Mouse (Mus musculus) stomach, postnatal 0 days (tissue): ENCODE measurements at regions not wholly inside any gene's neighbourhood (a gene's known extent, or its start where the extent isn't known, plus 50 kb on each side); places are given as distances from the start of the nearest gene placed in this dataset.

Experiments
- CTCF ChIP-seq: IDR thresholded peaks from 2 replicates; pipeline ENCODE4 v1.5.1; 2016; ENCODE audit warnings: antibody characterized with exemption, low read depth, mild to moderate bottlenecking, moderate library complexity
- EP300 ChIP-seq: optimal IDR thresholded peaks from 2 replicates; pipeline ENCODE3; 2016; ENCODE audit warnings: antibody characterized with exemption

- TF ChIP-seq CTCF (no peak), EP300 (no peak)
Observed at GRCm38 (mm10) chr10:126531950-126532349, 369.2 kb downstream of the Atp23 start.
